Mouse (Mus musculus): Measurements from ENCODE around the gene Fam24b. TPM values are rescaled to one million over a fixed set of nuclear protein-coding genes. Genes with fewer than 3 reads are reported as not detected.
A peak's percentile ranks its signal among the peaks of the same experiment; 100 is the strongest.

The Fam24b gene
- polyA plus RNA-seq, 1 experiment from 2014 or later, result not detected

- no peak for DNase-seq
- no peaks in the 10 kb centered on the region for H3K27me3 ChIP-seq (ENCODE audit: insufficient read depth, low read length)
- H3K36me3 ChIP-seq (replicated peaks; ENCODE audit: insufficient read depth, low read length), result no peaks in the 10 kb centered on the region
- TF ChIP-seq EP300 (IDR thresholded peaks at IDR 0.05; ENCODE audit: low read depth), result no peak
- TF ChIP-seq CTCF (IDR thresholded peaks at IDR 0.05; ENCODE audit: low read depth), result no peak
- no peak overlapping the region for H3K27ac ChIP-seq (ENCODE audit: low read depth)
- no peak overlapping the region for H3K9ac ChIP-seq (replicated peaks)
- H3K9me3 ChIP-seq (ENCODE audit: low read length), result no peaks in the 10 kb centered on the region
- H3K4me1 ChIP-seq (ENCODE audit: insufficient read depth), result no peaks in the 10 kb centered on the region
- H3K4me3 ChIP-seq (ENCODE audit: low read depth, low read length), result no peak overlapping the region
- H3K4me2 ChIP-seq (ENCODE audit: low read depth, low read length), result no peak overlapping the region
- 71% methylated on average over 8 of the region's 8 CpGs for WGBS (ENCODE audit: insufficient replicate concordance)
- ATAC-seq, result no peak
Observed at GRCm38 (mm10) chr7:131303340-131303739, 26.0 kb downstream of the Fam24b start.

- Histone ChIP-seq H3K36me3 (replicated peaks; ENCODE audit: insufficient read depth, low read length) (no peaks in the 10 kb centered on the region), H3K4me3 (ENCODE audit: low read depth, low read length) (no peak overlapping the region), H3K9me3 (ENCODE audit: low read length) (no peaks in the 10 kb centered on the region), H3K9ac (replicated peaks) (no peak overlapping the region), H3K4me1 (ENCODE audit: insufficient read depth) (no peaks in the 10 kb centered on the region), H3K27ac (ENCODE audit: low read depth) (no peak overlapping the region), H3K4me2 (ENCODE audit: low read depth, low read length) (no peak overlapping the region), H3K27me3 (ENCODE audit: insufficient read depth, low read length) (no peaks in the 10 kb centered on the region)
- TF ChIP-seq CTCF (IDR thresholded peaks at IDR 0.05; ENCODE audit: low read depth) (peak; percentile 7; the same call in 1 of the 2 replicates), EP300 (IDR thresholded peaks at IDR 0.05; ENCODE audit: low read depth) (no peak)
- 72% methylated on average over 8 of the region's 8 CpGs for WGBS (ENCODE audit: insufficient replicate concordance)
- no peak for DNase-seq
- no peak for ATAC-seq
Observed at GRCm38 (mm10) chr7:131297151-131297550, 32.2 kb downstream of the Fam24b start.

Other genes starting within 250 kb of the Fam24b start
- gene 4933402N03Rik, start 183.2 kb downstream of the Fam24b start, polyA plus RNA-seq (2015; fragmentation: Nextera tagmentation; extraction: Ambion mirVana), result not detected in 2 replicates
- not detected in 2 replicates for gene 5430419D17Rik, start 155.1 kb downstream of the Fam24b start, polyA plus RNA-seq (2015; fragmentation: Nextera tagmentation; extraction: Ambion mirVana)
- gene Cuzd1, start 7.2 kb downstream of the Fam24b start, polyA plus RNA-seq (2015; fragmentation: Nextera tagmentation; extraction: Ambion mirVana), result 0.05 TPM in 1 of 2 replicates, not detected in the other
- not detected in 2 replicates for gene Fam24a, start 4.3 kb upstream of the Fam24b start, polyA plus RNA-seq (2015; fragmentation: Nextera tagmentation; extraction: Ambion mirVana)
- gene 2310057M21Rik, start 33.2 kb upstream of the Fam24b start, polyA plus RNA-seq (2015; fragmentation: Nextera tagmentation; extraction: Ambion mirVana), result 4.7 and 5.6 TPM in 2 replicates
- gene Pstk, start 41.6 kb upstream of the Fam24b start, polyA plus RNA-seq (2015; fragmentation: Nextera tagmentation; extraction: Ambion mirVana), result 19.5 and 20.4 TPM in 2 replicates
- 4.8 and 5.4 TPM in 2 replicates for gene Ikzf5, start 81.0 kb upstream of the Fam24b start, polyA plus RNA-seq (2015; fragmentation: Nextera tagmentation; extraction: Ambion mirVana)
- gene Acadsb, start 81.1 kb upstream of the Fam24b start, polyA plus RNA-seq (2015; fragmentation: Nextera tagmentation; extraction: Ambion mirVana), result 27.1 and 28.2 TPM in 2 replicates
- gene Hmx3, start 213.4 kb upstream of the Fam24b start, polyA plus RNA-seq (2015; fragmentation: Nextera tagmentation; extraction: Ambion mirVana), result not detected in 2 replicates
- not detected in 2 replicates for gene Hmx2, start 219.3 kb upstream of the Fam24b start, polyA plus RNA-seq (2015; fragmentation: Nextera tagmentation; extraction: Ambion mirVana)
- gene Bub3, start 230.7 kb upstream of the Fam24b start, polyA plus RNA-seq (2015; fragmentation: Nextera tagmentation; extraction: Ambion mirVana), result 65.9 and 67.0 TPM in 2 replicates